Mouse (Mus musculus): Measurements from ENCODE around the gene Tspan18. TPM values are rescaled to one million over a fixed set of nuclear protein-coding genes. Genes with fewer than 3 reads are reported as not detected.
A peak's percentile ranks its signal among the peaks of the same experiment; 100 is the strongest.

Tspan18 gene
- polyA plus RNA-seq, 1 experiment: 10.7 TPM

DNA sequence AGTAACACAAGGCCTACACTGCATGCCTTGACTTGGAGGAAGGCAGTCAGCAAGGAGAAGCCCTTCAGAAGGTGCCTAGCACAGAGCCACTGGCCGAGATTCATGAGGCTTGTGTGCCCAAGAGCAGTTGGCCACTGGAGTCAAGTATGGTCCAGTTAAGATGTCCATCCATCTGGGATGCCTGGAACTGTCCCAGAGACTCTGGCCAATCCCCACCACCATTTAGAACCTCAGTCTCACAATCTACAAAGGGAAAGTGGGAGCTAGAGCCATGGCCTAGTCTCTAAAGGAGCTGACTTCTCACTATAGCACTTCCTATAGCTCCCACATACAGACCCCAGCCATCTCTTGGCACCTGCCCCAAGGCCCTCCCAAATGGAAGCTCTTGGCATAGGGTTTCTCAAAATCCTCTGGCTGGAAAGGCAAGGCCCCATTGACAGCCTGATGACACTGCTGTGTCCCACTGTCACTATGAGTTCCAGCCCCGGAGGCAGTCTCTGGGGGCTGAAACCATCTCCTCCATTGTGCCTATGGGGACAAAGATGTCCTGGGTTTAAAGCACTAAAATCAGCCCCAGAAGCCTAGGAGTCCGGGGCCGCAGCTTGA, 158.0 kb downstream of the Tspan18 start:
- DNase-seq: no peak
- no peaks in the 10 kb centered on the region for H3K27me3 ChIP-seq (ENCODE audit: control insufficient read depth, insufficient read depth, low read length)
- no peaks in the 10 kb centered on the region for H3K36me3 ChIP-seq (ENCODE audit: control insufficient read depth, insufficient read depth, low read length)
- no peak overlapping the region for H3K4me3 ChIP-seq (ENCODE audit: control insufficient read depth, insufficient read depth, low read length)
- TF ChIP-seq POLR2A (IDR thresholded peaks at IDR 0.05; ENCODE audit: control insufficient read depth, extremely low read depth, insufficient read depth, low read length, poor library complexity) (no peak), CTCF (IDR thresholded peaks at IDR 0.05; ENCODE audit: borderline replicate concordance, control insufficient read depth, extremely low read depth, insufficient read depth, low read length, poor library complexity) (no peak)
- H3K4me1 ChIP-seq (replicated peaks; ENCODE audit: control insufficient read depth, insufficient read depth, low read length): peaks cover 60% of the 10 kb centered on the region
- WGBS: 62% methylated on average over 4 of the region's 4 CpGs
- H3K27ac ChIP-seq (ENCODE audit: control insufficient read depth, insufficient read depth, low read length): peak overlapping the region; percentile 55

DNA sequence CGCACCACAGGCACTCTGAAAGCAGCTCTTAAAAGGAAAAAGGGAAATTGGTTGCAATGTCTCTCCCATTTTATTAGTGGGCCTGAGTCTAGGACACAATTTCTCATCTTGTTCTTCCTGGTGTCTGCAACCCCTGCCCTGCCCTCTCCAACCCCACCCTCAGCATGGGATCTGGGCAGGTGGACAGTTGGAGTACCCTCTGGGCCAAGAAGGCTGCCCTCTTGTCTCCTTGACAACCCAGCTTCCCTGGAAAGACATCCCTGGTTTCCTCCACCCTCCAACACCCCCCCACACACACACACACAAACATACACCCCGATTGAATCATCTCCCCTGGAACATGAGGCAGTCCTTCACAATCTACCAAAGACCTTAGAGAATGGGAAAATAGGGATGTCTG, 158.6 kb downstream of the Tspan18 start:
- WGBS: 90% methylated on average over 2 of the region's 2 CpGs
- no peak overlapping the region for H3K27ac ChIP-seq (ENCODE audit: control insufficient read depth, insufficient read depth, low read length)
- H3K27me3 ChIP-seq (ENCODE audit: control insufficient read depth, insufficient read depth, low read length): no peaks in the 10 kb centered on the region

DNA sequence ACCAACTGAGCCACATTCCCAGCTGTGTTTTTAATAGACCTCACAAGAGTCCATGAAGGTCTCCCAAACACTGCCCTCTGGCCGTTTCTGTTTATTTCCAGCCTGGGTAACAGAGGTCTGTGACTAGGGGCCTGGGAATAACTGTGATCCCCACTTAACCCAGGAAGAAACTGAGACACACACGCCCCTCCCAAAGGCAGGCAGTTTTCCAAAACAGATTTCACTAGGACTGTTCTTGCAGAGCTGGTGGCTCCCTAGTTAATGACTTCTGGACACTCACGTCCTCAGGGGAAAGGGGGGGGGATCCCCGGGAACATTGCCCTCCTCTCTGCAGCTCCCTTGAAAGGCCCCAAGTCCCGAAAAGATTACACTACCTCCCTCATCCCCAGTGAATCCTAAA, 159.0 kb downstream of the Tspan18 start:
- no peak for DNase-seq
- no peaks in the 10 kb centered on the region for H3K27me3 ChIP-seq (ENCODE audit: control insufficient read depth, insufficient read depth, low read length)
- no peak overlapping the region for H3K27ac ChIP-seq (ENCODE audit: control insufficient read depth, insufficient read depth, low read length)
- no peaks in the 10 kb centered on the region for H3K36me3 ChIP-seq (ENCODE audit: control insufficient read depth, insufficient read depth, low read length)
- H3K4me3 ChIP-seq (ENCODE audit: control insufficient read depth, insufficient read depth, low read length): no peak overlapping the region
- 88% methylated on average over 5 of the region's 5 CpGs for WGBS
- peaks cover 53% of the 10 kb centered on the region for H3K4me1 ChIP-seq (replicated peaks; ENCODE audit: control insufficient read depth, insufficient read depth, low read length)
- TF ChIP-seq POLR2A (IDR thresholded peaks at IDR 0.05; ENCODE audit: control insufficient read depth, extremely low read depth, insufficient read depth, low read length, poor library complexity) (no peak), CTCF (IDR thresholded peaks at IDR 0.05; ENCODE audit: borderline replicate concordance, control insufficient read depth, extremely low read depth, insufficient read depth, low read length, poor library complexity) (no peak)

More for the DNA sequence above, 158.6 kb downstream of the Tspan18 start:
- TF ChIP-seq CTCF (IDR thresholded peaks at IDR 0.05; ENCODE audit: borderline replicate concordance, control insufficient read depth, extremely low read depth, insufficient read depth, low read length, poor library complexity): no peak
- TF ChIP-seq POLR2A (IDR thresholded peaks at IDR 0.05; ENCODE audit: control insufficient read depth, extremely low read depth, insufficient read depth, low read length, poor library complexity): no peak
- Histone ChIP-seq H3K4me3 (ENCODE audit: control insufficient read depth, insufficient read depth, low read length) (no peak overlapping the region), H3K4me1 (replicated peaks; ENCODE audit: control insufficient read depth, insufficient read depth, low read length) (peaks cover 56% of the 10 kb centered on the region), H3K36me3 (ENCODE audit: control insufficient read depth, insufficient read depth, low read length) (no peaks in the 10 kb centered on the region)
- DNase-seq: no peak

DNA sequence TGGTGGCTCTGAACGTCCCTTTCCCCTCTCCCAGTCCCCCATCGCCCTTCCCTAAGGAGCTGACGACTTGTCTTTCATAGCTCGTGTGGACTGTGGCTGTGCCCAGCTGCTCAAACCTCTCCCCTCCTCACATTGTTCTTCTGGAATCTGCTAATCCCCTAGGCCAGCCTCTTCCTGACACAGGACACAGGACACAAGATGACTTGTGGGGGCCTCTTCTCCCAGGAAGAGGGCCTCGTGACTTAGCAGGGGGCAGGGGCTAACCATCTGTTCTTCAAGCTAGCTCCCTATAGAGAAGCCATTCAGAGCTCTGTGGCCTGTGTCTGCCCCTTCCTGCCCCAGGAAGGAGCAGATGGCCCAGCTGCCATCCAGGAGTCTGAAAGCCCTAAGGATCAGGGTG, 160.1 kb downstream of the Tspan18 start:
- peaks cover 53% of the 10 kb centered on the region for H3K4me1 ChIP-seq (replicated peaks; ENCODE audit: control insufficient read depth, insufficient read depth, low read length)
- no peaks in the 10 kb centered on the region for H3K36me3 ChIP-seq (ENCODE audit: control insufficient read depth, insufficient read depth, low read length)
- TF ChIP-seq POLR2A (IDR thresholded peaks at IDR 0.05; ENCODE audit: control insufficient read depth, extremely low read depth, insufficient read depth, low read length, poor library complexity): no peak
- TF ChIP-seq CTCF (IDR thresholded peaks at IDR 0.05; ENCODE audit: borderline replicate concordance, control insufficient read depth, extremely low read depth, insufficient read depth, low read length, poor library complexity): no peak
- H3K4me3 ChIP-seq (ENCODE audit: control insufficient read depth, insufficient read depth, low read length): no peak overlapping the region
- no peak for DNase-seq
- no peaks in the 10 kb centered on the region for H3K27me3 ChIP-seq (ENCODE audit: control insufficient read depth, insufficient read depth, low read length)
- H3K27ac ChIP-seq (ENCODE audit: control insufficient read depth, insufficient read depth, low read length): no peak overlapping the region
- 90% methylated on average over 5 of the region's 5 CpGs for WGBS

DNA sequence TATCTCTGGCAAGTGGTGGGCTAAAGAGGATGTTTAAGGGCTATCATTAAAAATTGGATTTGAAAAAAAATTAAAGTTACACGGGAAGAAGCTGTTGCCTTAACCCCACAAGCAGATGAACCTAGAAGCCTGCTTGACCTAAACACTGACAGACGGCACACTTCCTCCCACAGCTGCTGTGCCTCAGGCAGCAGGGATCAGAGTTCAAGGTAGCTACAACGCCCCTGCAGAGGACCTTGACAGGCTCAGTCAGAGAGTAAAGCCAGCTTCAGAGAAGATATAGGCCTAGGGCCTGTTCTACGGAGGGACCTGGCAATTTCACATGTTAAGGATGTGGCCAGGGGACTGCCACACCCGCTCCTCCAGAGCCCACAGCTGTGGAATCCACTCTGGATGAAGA, 161.8 kb downstream of the Tspan18 start:
- H3K27me3 ChIP-seq (ENCODE audit: control insufficient read depth, insufficient read depth, low read length): no peaks in the 10 kb centered on the region
- H3K27ac ChIP-seq (ENCODE audit: control insufficient read depth, insufficient read depth, low read length): no peak overlapping the region
- DNase-seq: no peak
- H3K36me3 ChIP-seq (ENCODE audit: control insufficient read depth, insufficient read depth, low read length): no peaks in the 10 kb centered on the region
- 35% methylated on average over 5 of the region's 5 CpGs for WGBS
- no peak overlapping the region for H3K4me3 ChIP-seq (ENCODE audit: control insufficient read depth, insufficient read depth, low read length)
- peaks cover 44% of the 10 kb centered on the region for H3K4me1 ChIP-seq (replicated peaks; ENCODE audit: control insufficient read depth, insufficient read depth, low read length)
- TF ChIP-seq POLR2A (IDR thresholded peaks at IDR 0.05; ENCODE audit: control insufficient read depth, extremely low read depth, insufficient read depth, low read length, poor library complexity): no peak
- TF ChIP-seq CTCF (IDR thresholded peaks at IDR 0.05; ENCODE audit: borderline replicate concordance, control insufficient read depth, extremely low read depth, insufficient read depth, low read length, poor library complexity): no peak

DNA sequence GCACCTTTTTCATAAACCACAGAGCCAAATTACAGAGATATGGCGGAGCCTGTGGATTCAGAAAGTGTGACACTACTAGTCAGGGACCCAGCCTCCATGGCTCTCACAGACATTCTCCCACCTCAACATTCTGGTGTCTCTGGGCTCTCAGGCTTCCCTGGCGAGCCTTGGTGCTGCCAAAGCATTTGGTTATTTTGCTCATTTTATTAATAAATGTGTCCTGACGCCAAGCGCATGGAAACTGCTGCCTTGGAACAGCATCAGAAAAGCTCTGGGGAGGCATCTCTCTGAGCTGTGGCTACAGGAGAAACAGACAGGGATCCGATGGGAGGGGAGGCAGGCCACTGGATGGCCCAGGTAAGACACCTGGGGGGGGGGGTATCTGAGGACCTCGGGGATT, 162.4 kb downstream of the Tspan18 start:
- 90% methylated on average over 6 of the region's 6 CpGs for WGBS
- Histone ChIP-seq H3K4me3 (ENCODE audit: control insufficient read depth, insufficient read depth, low read length) (no peak overlapping the region), H3K36me3 (ENCODE audit: control insufficient read depth, insufficient read depth, low read length) (no peaks in the 10 kb centered on the region), H3K27me3 (ENCODE audit: control insufficient read depth, insufficient read depth, low read length) (no peaks in the 10 kb centered on the region), H3K4me1 (replicated peaks; ENCODE audit: control insufficient read depth, insufficient read depth, low read length) (peaks cover 45% of the 10 kb centered on the region), H3K27ac (ENCODE audit: control insufficient read depth, insufficient read depth, low read length) (no peak overlapping the region)
- DNase-seq: no peak
- TF ChIP-seq CTCF (IDR thresholded peaks at IDR 0.05; ENCODE audit: borderline replicate concordance, control insufficient read depth, extremely low read depth, insufficient read depth, low read length, poor library complexity) (no peak), POLR2A (IDR thresholded peaks at IDR 0.05; ENCODE audit: control insufficient read depth, extremely low read depth, insufficient read depth, low read length, poor library complexity) (no peak)

DNA sequence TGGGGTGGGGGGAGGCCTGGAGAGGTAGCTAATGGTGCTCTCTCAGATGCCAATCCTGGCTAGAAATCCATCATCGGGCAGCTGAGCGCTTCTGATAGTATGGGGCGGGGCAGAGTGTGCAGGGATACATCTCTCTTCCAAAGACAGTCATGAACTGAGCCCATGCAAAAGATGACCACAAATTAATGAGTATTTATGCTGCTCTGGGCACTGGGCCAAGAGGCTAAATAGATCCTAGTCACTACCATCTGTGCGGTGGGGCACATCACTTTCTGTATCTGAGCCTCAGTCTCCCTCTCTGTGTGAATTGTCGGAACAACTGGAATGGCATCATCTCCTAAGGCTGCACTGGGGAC, 163.5 kb downstream of the Tspan18 start:
- TF ChIP-seq CTCF (IDR thresholded peaks at IDR 0.05; ENCODE audit: borderline replicate concordance, control insufficient read depth, extremely low read depth, insufficient read depth, low read length, poor library complexity): no peak
- no peak for TF ChIP-seq POLR2A (IDR thresholded peaks at IDR 0.05; ENCODE audit: control insufficient read depth, extremely low read depth, insufficient read depth, low read length, poor library complexity)
- H3K36me3 ChIP-seq (ENCODE audit: control insufficient read depth, insufficient read depth, low read length): no peaks in the 10 kb centered on the region
- WGBS: 95% methylated on average over 5 of the region's 5 CpGs
- no peaks in the 10 kb centered on the region for H3K27me3 ChIP-seq (ENCODE audit: control insufficient read depth, insufficient read depth, low read length)
- H3K4me3 ChIP-seq (ENCODE audit: control insufficient read depth, insufficient read depth, low read length): no peak overlapping the region
- H3K4me1 ChIP-seq (replicated peaks; ENCODE audit: control insufficient read depth, insufficient read depth, low read length): peaks cover 39% of the 10 kb centered on the region
- DNase-seq: no peak
- no peak overlapping the region for H3K27ac ChIP-seq (ENCODE audit: control insufficient read depth, insufficient read depth, low read length)
